Mouse (Mus musculus) ovary, postnatal 36 days (tissue): Measurements from ENCODE around the gene Olfr53.
"Not testable (repeated sequence)": the region's sequence is repeated elsewhere in the genome, so short reads cannot be mapped to it uniquely, and the experiment has no call there.

Experiments used
- DNase-seq: peaks from one replicate; pipeline ENCODE4 v3.0.0; 2022; ENCODE audit warnings: low spot score, mixed read lengths

The Olfr53 gene

GRCm38 (mm10) chr7:140646152-140646551 lies at the start of gene Olfr53:
Gene Olfr53, plus strand, starts transcription at chr7:140646452.
- DNase-seq: no peak

- DNase-seq: not testable (repeated sequence)
Measured at GRCm38 (mm10) chr7:140600969-140601368, 45.3 kb upstream of the Olfr53 start, which contains the start of gene Olfr46. Gene Olfr46, plus strand, starts transcription at chr7:140601269.

- DNase-seq: not testable (repeated sequence)
Measured at GRCm38 (mm10) chr7:140628670-140629069, 17.6 kb upstream of the Olfr53 start, which contains the start of gene Olfr61. Gene Olfr61, plus strand, starts transcription at chr7:140628970.

- DNase-seq: no peak
Measured at GRCm38 (mm10) chr7:140630559-140630958, 15.7 kb upstream of the Olfr53 start.

GRCm38 (mm10) chr7:140659630-140660029 lies 13.4 kb downstream of the Olfr53 start, which contains the start of gene Olfr539:
Gene Olfr539, plus strand, starts transcription at chr7:140659930.
- DNase-seq: no peak

GRCm38 (mm10) chr7:140670693-140671092 lies 24.4 kb downstream of the Olfr53 start:
- DNase-seq: not testable (repeated sequence)

GRCm38 (mm10) chr7:140675863-140676262 lies 29.6 kb downstream of the Olfr53 start:
- no peak for DNase-seq

GRCm38 (mm10) chr7:140679591-140679990 lies 33.3 kb downstream of the Olfr53 start:
- DNase-seq: not testable (repeated sequence)

GRCm38 (mm10) chr7:140681651-140682050 lies 35.4 kb downstream of the Olfr53 start, which contains the start of gene Olfr45:
Gene Olfr45, plus strand, starts transcription at chr7:140681951.
- no peak for DNase-seq

- DNase-seq: no peak
Measured at GRCm38 (mm10) chr7:140696967-140697366, 50.7 kb downstream of the Olfr53 start, which contains the start of gene Olfr541. Gene Olfr541, plus strand, starts transcription at chr7:140697267.
